Mouse (Mus musculus): ENCODE data around the gene Acot6. TPM values are rescaled to one million over a fixed set of nuclear protein-coding genes. Genes with fewer than 3 reads are reported as not detected.

Acot6 gene
- polyA plus RNA-seq (2017; shearing (Covaris generic)), result 1 to 10 TPM; 1.5 to 2.6 TPM

DNA sequence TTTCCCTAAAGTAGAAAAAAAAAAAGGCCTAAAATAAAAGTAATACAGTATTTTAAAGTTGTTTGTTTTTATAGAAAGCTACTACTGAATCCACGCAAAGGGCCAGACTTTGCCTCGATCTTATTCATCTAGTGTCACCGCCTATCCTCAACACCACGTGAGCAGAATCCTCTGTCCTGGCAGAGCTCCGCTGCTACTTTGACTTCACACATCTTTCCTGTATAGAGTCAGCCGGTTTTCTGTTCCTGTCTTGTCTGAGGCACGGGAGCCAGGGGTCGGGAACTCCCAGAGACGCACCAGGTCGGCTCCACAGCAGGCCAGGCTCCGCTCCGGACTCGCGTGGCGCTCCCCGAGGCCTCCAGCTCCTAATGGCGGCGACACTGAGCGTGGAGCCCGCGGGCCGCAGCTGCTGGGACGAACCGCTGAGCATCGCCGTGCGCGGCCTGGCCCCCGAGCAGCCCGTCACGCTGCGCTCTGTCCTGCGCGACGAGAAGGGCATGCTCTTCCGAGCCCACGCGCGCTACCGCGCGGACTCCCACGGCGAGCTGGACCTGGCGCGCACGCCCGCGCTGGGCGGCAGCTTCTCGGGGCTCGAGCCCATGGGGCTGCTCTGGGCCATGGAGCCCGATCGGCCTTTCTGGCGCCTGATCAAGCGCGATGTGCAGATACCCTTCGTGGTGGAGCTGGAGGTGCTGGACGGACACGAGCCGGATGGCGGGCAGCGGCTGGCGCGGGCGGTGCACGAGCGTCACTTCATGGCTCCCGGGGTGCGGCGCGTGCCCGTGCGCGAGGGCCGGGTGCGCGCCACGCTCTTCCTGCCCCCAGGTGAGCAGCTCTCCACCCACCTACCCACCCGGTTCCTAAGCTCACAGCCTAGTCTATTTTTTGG lies at the start of gene Acot6:
Gene Acot6 (plus strand): TSS at position 51 of the 889 bp plus-strand sequence.

DNA sequence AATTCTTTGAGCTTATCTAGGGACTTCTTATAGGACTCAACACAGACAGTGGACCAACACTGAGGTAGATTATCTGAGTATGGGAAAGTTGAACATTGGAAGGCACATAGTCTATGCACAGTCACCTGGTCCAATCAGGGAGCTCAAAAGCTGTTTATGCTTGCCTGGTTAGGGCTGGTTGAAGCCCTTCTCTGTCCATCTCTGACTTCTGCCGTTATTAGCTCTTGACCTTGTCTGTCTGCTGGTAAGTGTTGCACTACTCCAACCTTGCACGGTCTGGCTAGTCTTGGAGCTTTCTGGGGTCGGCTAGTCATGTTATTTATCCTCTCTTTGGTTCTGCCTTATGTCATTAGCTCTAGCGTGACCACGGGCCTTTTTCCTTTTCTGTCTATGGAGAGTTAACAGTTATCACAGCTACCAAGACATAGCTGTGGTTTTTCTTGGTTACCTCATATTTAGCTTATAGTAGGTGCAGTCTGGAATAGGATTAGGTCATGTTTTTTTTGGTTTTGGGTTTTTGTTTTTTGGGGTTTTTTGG lies 48.4 kb upstream of the Acot6 start, which contains the start of gene Acot3:
Gene Acot3 (plus strand): TSS at position 208 of the 538 bp plus-strand sequence.

DNA sequence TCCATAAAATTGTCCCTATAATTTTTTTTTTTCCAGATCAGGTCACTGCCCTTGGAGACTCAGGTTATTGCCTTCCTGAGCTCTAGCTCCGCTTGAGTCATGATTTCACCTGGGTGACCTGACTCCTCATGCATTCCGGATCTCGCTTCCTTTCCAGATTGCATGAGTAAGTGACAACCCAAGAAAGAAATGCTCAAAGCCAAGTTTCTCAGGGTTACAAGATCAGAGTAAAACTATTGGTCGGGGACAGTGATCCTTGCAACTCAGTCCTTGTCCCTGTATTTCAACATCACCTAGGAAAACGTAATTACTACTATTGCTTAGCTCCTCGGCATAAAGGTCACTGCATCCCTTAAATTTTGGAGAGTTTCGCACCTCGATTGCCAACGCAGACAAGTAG lies 31.5 kb upstream of the Acot6 start, which contains the start of gene Acot5:
Gene Acot5 (plus strand): TSS at position 340 of the 400 bp plus-strand sequence.

DNA sequence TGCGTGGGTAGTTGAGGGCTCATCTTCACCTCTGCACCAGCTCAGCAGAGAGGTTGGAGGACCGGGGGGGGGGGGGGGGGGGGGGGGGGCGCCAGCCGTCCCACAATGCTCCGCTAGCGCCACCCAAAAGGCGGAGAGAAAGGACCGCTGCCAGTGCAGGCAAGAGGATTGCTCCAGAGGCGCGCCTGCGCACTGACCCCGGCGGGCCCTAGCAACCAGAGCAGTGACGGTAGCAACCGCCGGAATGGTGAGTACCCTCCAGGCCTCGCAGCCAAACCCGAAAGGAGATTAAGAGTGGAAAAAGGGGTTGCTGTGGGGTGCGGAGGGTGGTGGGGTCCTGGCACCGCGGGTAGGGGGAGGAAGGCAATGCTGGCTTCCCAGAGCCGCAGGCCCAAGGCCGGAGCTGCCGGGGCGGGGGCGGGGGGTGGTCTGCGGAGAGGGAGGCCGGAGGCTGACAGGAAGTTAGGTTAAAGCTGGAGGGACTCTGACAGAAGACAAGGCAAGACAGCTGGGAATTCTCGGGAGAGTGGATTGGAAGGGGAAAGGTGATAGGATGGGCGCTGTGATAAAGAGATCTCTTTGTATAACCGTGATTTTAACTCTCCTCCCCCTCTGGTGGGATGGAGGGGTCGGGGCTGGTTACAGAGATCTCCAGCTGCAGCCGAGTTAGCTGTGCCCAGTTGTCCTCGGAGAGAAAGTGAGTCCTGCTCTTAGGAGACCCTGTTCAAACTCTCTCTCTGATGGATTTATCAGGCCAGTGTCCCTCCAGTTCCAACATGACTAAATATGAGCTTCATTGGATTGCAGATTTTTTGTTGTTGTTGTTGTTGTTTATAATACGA lies 13.9 kb downstream of the Acot6 start, which contains the start of gene Dnal1:
Gene Dnal1 (plus strand): TSS at position 214 of the 842 bp plus-strand sequence.

DNA sequence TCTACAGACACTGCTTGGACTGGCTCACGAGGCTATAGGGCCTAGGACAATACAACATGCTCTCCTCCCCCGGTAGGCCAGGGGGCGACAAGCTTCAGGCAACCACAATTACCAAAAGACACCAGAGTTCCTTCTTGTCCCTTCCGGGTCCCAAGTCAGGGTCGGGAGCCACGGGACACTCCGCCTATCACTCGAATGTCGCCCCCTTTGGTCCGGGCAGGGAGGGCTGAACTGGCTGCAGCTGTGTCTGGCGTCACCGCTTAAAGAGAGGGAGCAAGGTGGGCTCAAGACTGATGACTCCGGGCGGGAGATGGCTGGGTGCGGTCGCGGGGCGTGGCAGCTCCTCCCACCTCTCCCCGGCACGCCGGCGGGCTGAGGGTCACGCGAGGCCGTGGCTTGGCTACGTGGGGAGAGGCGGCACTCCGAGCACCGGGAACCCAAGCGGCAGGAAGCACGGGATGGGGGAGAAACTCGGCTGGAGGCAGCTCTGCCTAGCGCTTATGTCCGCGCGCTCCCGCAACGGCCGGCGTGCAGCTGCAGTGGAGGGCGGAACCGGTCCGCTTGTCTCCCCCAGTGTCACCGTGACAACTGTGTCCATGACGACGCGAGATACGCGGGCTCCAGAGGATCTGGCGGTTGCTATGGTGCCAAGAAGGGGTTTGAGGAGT lies 47.6 kb downstream of the Acot6 start, which contains the start of gene Pnma1:
Gene Pnma1 (minus strand): TSS at position 536 of the 668 bp plus-strand sequence.

Other genes with a start within 250 kb of the Acot6 start
- 10 to 100 TPM; 32.0 to 32.8 TPM for gene Numb, start 178.7 kb upstream of the Acot6 start, polyA plus RNA-seq (2017; shearing (Covaris generic))
- 10 to 100 TPM; 24.0 to 28.5 TPM for gene Riox1, start 150.0 kb upstream of the Acot6 start, polyA plus RNA-seq (2017; shearing (Covaris generic))
- under 1 TPM in 1 of 2 experiments, not detected in 1; 0.11 TPM for gene Heatr4, start 115.8 kb upstream of the Acot6 start, polyA plus RNA-seq (2017; shearing (Covaris generic))
- gene Acot2, start 112.8 kb upstream of the Acot6 start, polyA plus RNA-seq (2017; shearing (Covaris generic)), result 1 to 10 TPM; 4.8 to 5.5 TPM
- gene Acot1, start 91.2 kb upstream of the Acot6 start, polyA plus RNA-seq (2017; shearing (Covaris generic)), result under 1 TPM in 1 of 2 experiments, not detected in 1; 0.23 TPM
- gene Acot4, start 62.3 kb upstream of the Acot6 start, polyA plus RNA-seq (2017; shearing (Covaris generic)), result 1 to 10 TPM in 1 of 2 experiments, under 1 TPM in 1; 0.04 to 1.3 TPM
- not detected for gene Gm49366, start 61.7 kb upstream of the Acot6 start, polyA plus RNA-seq (2017; shearing (Covaris generic))
- under 1 TPM in 1 of 2 experiments, not detected in 1; 0.06 TPM for gene Acot3, start 48.5 kb upstream of the Acot6 start, polyA plus RNA-seq (2017; shearing (Covaris generic))
- gene Acot5, start 31.3 kb upstream of the Acot6 start, polyA plus RNA-seq (2017; shearing (Covaris generic)), result not detected
- under 1 TPM; 0.26 to 0.48 TPM for gene Dnal1, start 13.7 kb downstream of the Acot6 start, polyA plus RNA-seq (2017; shearing (Covaris generic))
- under 1 TPM in 1 of 2 experiments, not detected in 1; 0.10 TPM for gene Pnma1, start 47.8 kb downstream of the Acot6 start, polyA plus RNA-seq (2017; shearing (Covaris generic))
- gene Elmsan1, start 118.2 kb downstream of the Acot6 start, polyA plus RNA-seq (2017; shearing (Covaris generic)), result 10 to 100 TPM; 14.2 to 19.1 TPM
- 10 to 100 TPM; 29.4 to 29.7 TPM for gene Ptgr2, start 184.6 kb downstream of the Acot6 start, polyA plus RNA-seq (2017; shearing (Covaris generic))
- 10 to 100 TPM; 55.8 to 64.5 TPM for gene Zfp410, start 216.2 kb downstream of the Acot6 start, polyA plus RNA-seq (2017; shearing (Covaris generic))

All from activated CD4-positive, CD25-positive, alpha-beta regulatory T cell (primary cell).